Mouse (Mus musculus): ENCODE measurements around the gene Gabbr1. TPM values are rescaled to one million over a fixed set of nuclear protein-coding genes. Genes with fewer than 3 reads are reported as not detected.

Gabbr1 gene
- total and polyA plus RNA-seq, 2 experiments from 2014 or later: 80.1 to 416 TPM

GRCm38 (mm10) chr17:37063063-37063462 is 17.3 kb downstream of the Gabbr1 start:
- 0 out of 2 replicates have a peak overlapping the region, but pooled peaks have one; percentile 21 for H3K27ac ChIP-seq (ENCODE audit: low read depth, low read length)
- WGBS: 56% methylated on average over 10 of the region's 10 CpGs
- DNase-seq: no peak

GRCm38 (mm10) chr17:37063686-37064495 is 18.1 kb downstream of the Gabbr1 start:
- 40% methylated on average over 11 of the region's 11 CpGs for WGBS
- Histone ChIP-seq H3K9me3 (ENCODE audit: low read length) (no peaks in the 10 kb centered on the region), H3K27me3 (ENCODE audit: insufficient read depth, low read length) (no peaks in the 10 kb centered on the region), H3K4me1 (ENCODE audit: insufficient read depth) (no peaks in the 10 kb centered on the region), H3K9ac (no peak overlapping the region), H3K4me2 (ENCODE audit: low read depth) (no peak overlapping the region), H3K36me3 (ENCODE audit: insufficient read depth) (peaks cover 74% of the 10 kb centered on the region), H3K27ac (ENCODE audit: low read depth, low read length) (no peak overlapping the region), H3K4me3 (ENCODE audit: low read depth, low read length) (no peak overlapping the region)
- no peak for TF ChIP-seq CTCF (IDR thresholded peaks at IDR 0.05; ENCODE audit: low read depth)
- DNase-seq (no peak), ATAC-seq (peak; percentile 15; the same call in 1 of the 2 replicates)

More at GRCm38 (mm10) chr17:37063063-37063462, 17.3 kb downstream of the Gabbr1 start:
- H3K9ac ChIP-seq: no peak overlapping the region
- H3K9me3 ChIP-seq (ENCODE audit: low read length): no peaks in the 10 kb centered on the region
- H3K4me2 ChIP-seq (ENCODE audit: low read depth): no peak overlapping the region
- no peak overlapping the region for H3K4me3 ChIP-seq (ENCODE audit: low read depth, low read length)
- ATAC-seq: no peak
- no peak for TF ChIP-seq CTCF (IDR thresholded peaks at IDR 0.05; ENCODE audit: low read depth)
- H3K27me3 ChIP-seq (ENCODE audit: insufficient read depth, low read length): no peaks in the 10 kb centered on the region
- H3K36me3 ChIP-seq (ENCODE audit: insufficient read depth): peaks cover 74% of the 10 kb centered on the region
- no peaks in the 10 kb centered on the region for H3K4me1 ChIP-seq (ENCODE audit: insufficient read depth)

- no peaks in the 10 kb centered on the region for H3K4me1 ChIP-seq (ENCODE audit: insufficient read depth)
- DNase-seq (no peak), ATAC-seq (no peak)
- H3K4me2 ChIP-seq (ENCODE audit: low read depth): no peak overlapping the region
- H3K9ac ChIP-seq: no peak overlapping the region
- WGBS: 96% methylated on average over 2 of the region's 2 CpGs
- H3K4me3 ChIP-seq (ENCODE audit: low read depth, low read length): no peak overlapping the region
- no peaks in the 10 kb centered on the region for H3K27me3 ChIP-seq (ENCODE audit: insufficient read depth, low read length)
- H3K27ac ChIP-seq (ENCODE audit: low read depth, low read length): no peak overlapping the region
- H3K9me3 ChIP-seq (ENCODE audit: low read length): no peaks in the 10 kb centered on the region
- peaks cover 89% of the 10 kb centered on the region for H3K36me3 ChIP-seq (ENCODE audit: insufficient read depth)
- no peak for TF ChIP-seq CTCF (IDR thresholded peaks at IDR 0.05; ENCODE audit: low read depth)
Observed at GRCm38 (mm10) chr17:37065993-37066392, 20.2 kb downstream of the Gabbr1 start.

- ATAC-seq (no peak), DNase-seq (no peak)
- Histone ChIP-seq H3K27ac (ENCODE audit: low read depth, low read length) (0 out of 2 replicates have a peak overlapping the region, but pooled peaks have one; percentile 9), H3K4me2 (ENCODE audit: low read depth) (no peak overlapping the region), H3K4me3 (ENCODE audit: low read depth, low read length) (no peak overlapping the region), H3K4me1 (ENCODE audit: insufficient read depth) (no peaks in the 10 kb centered on the region), H3K9me3 (ENCODE audit: low read length) (no peaks in the 10 kb centered on the region), H3K9ac (no peak overlapping the region), H3K36me3 (ENCODE audit: insufficient read depth) (peaks cover 92% of the 10 kb centered on the region), H3K27me3 (ENCODE audit: insufficient read depth, low read length) (no peaks in the 10 kb centered on the region)
- WGBS: 71% methylated on average over 1 of the region's 1 CpGs
- TF ChIP-seq CTCF (IDR thresholded peaks at IDR 0.05; ENCODE audit: low read depth): no peak
Observed at GRCm38 (mm10) chr17:37067861-37068260, 22.1 kb downstream of the Gabbr1 start.

GRCm38 (mm10) chr17:37070121-37070520 is 24.4 kb downstream of the Gabbr1 start:
- H3K4me3 ChIP-seq (ENCODE audit: low read depth, low read length): no peak overlapping the region
- ATAC-seq: no peak
- H3K27me3 ChIP-seq (ENCODE audit: insufficient read depth, low read length): no peaks in the 10 kb centered on the region
- 94% methylated on average over 8 of the region's 8 CpGs for WGBS
- no peaks in the 10 kb centered on the region for H3K9me3 ChIP-seq (ENCODE audit: low read length)
- H3K27ac ChIP-seq (ENCODE audit: low read depth, low read length): no peak overlapping the region
- DNase-seq: no peak
- no peaks in the 10 kb centered on the region for H3K4me1 ChIP-seq (ENCODE audit: insufficient read depth)
- H3K36me3 ChIP-seq (ENCODE audit: insufficient read depth): peaks cover 89% of the 10 kb centered on the region
- H3K9ac ChIP-seq: no peak overlapping the region
- TF ChIP-seq CTCF (IDR thresholded peaks at IDR 0.05; ENCODE audit: low read depth): no peak
- H3K4me2 ChIP-seq (ENCODE audit: low read depth): no peak overlapping the region

- H3K4me1 ChIP-seq (ENCODE audit: insufficient read depth): no peaks in the 10 kb centered on the region
- H3K36me3 ChIP-seq (ENCODE audit: insufficient read depth): peaks cover 85% of the 10 kb centered on the region
- peak overlapping the region; percentile 85 for H3K27ac ChIP-seq (ENCODE audit: low read depth, low read length)
- peak overlapping the region; percentile 33; the same call in 1 of the 2 replicates for H3K9ac ChIP-seq
- no peak for TF ChIP-seq CTCF (IDR thresholded peaks at IDR 0.05; ENCODE audit: low read depth)
- H3K4me2 ChIP-seq (ENCODE audit: low read depth): no peak overlapping the region
- no peaks in the 10 kb centered on the region for H3K27me3 ChIP-seq (ENCODE audit: insufficient read depth, low read length)
- ATAC-seq (peak; percentile 34), DNase-seq (no peak)
- WGBS: 46% methylated on average over 12 of the region's 12 CpGs
- H3K4me3 ChIP-seq (ENCODE audit: low read depth, low read length): no peak overlapping the region
- H3K9me3 ChIP-seq (ENCODE audit: low read length): no peaks in the 10 kb centered on the region
Observed at GRCm38 (mm10) chr17:37072080-37072729, 26.4 kb downstream of the Gabbr1 start.
